Mouse (Mus musculus): Measurements from ENCODE around the gene Gm20388. TPM values are rescaled to one million over a fixed set of nuclear protein-coding genes. Genes with fewer than 3 reads are reported as not detected.

Gene Gm20388
- polyA plus RNA-seq, 1 experiment from 2014 or later = 5.3 TPM

DNA sequence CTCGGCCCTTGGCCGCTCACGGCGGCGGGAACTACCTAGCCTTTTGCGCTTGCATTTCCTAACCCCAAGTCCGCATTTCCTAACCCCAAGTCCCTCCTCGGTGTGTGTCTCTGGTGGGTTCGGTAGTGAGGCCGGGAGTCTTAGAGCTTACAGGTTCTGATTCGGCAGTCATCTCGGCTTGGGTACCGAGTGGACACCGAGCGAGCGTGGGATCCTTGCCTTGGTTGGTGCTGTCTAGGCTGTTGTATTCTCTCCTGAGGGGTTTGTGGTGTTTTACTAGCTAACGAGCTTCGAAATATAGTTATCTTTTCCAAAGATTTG, 4321.6 kb downstream of the Gm20388 start:
- H3K9me3 ChIP-seq (ENCODE audit: control insufficient read depth, low read length) = no peaks in the 10 kb centered on the region
- H3K4me3 ChIP-seq (ENCODE audit: low read depth, low read length) = peak overlapping the region; percentile 93
- no peak overlapping the region for H3K27ac ChIP-seq (ENCODE audit: low read depth, low read length)
- no peaks in the 10 kb centered on the region for H3K36me3 ChIP-seq (ENCODE audit: control insufficient read depth, insufficient read depth, low read length)
- peak overlapping the region; percentile 98 for H3K4me2 ChIP-seq
- peaks cover 2% of the 10 kb centered on the region; the same call in 1 of the 2 replicates for H3K27me3 ChIP-seq (replicated peaks; ENCODE audit: control insufficient read depth, insufficient read depth, low read length)
- peaks cover 12% of the 10 kb centered on the region for H3K4me1 ChIP-seq (replicated peaks; ENCODE audit: control insufficient read depth, insufficient read depth, low read length)
- WGBS = 6% methylated on average over 18 of the region's 18 CpGs
- no peak for ATAC-seq (replicated peaks; ENCODE audit: low FRiP score)
- no peak for DNase-seq (ENCODE audit: low spot score)
- H3K9ac ChIP-seq (ENCODE audit: low read depth, low read length) = peak overlapping the region; percentile 84

- Histone ChIP-seq H3K36me3 (ENCODE audit: control insufficient read depth, insufficient read depth, low read length) (no peaks in the 10 kb centered on the region), H3K9ac (ENCODE audit: low read depth, low read length) (no peak overlapping the region), H3K9me3 (ENCODE audit: control insufficient read depth, low read length) (no peaks in the 10 kb centered on the region), H3K4me3 (ENCODE audit: low read depth, low read length) (no peak overlapping the region), H3K27ac (ENCODE audit: low read depth, low read length) (no peak overlapping the region), H3K4me2 (no peak overlapping the region), H3K4me1 (replicated peaks; ENCODE audit: control insufficient read depth, insufficient read depth, low read length) (peaks cover 12% of the 10 kb centered on the region), H3K27me3 (replicated peaks; ENCODE audit: control insufficient read depth, insufficient read depth, low read length) (no peaks in the 10 kb centered on the region)
- DNase-seq (ENCODE audit: low spot score) = no peak
- no peak for ATAC-seq (replicated peaks; ENCODE audit: low FRiP score)
- 58% methylated on average over 2 of the region's 2 CpGs for WGBS
Measured at GRCm38 (mm10) chr8:124234496-124234895, 4323.9 kb downstream of the Gm20388 start.

- Histone ChIP-seq H3K4me1 (replicated peaks; ENCODE audit: control insufficient read depth, insufficient read depth, low read length) (peaks cover 15% of the 10 kb centered on the region), H3K27me3 (replicated peaks; ENCODE audit: control insufficient read depth, insufficient read depth, low read length) (no peaks in the 10 kb centered on the region), H3K27ac (ENCODE audit: low read depth, low read length) (no peak overlapping the region), H3K36me3 (ENCODE audit: control insufficient read depth, insufficient read depth, low read length) (no peaks in the 10 kb centered on the region), H3K4me3 (ENCODE audit: low read depth, low read length) (no peak overlapping the region), H3K4me2 (no peak overlapping the region), H3K9ac (ENCODE audit: low read depth, low read length) (no peak overlapping the region), H3K9me3 (ENCODE audit: control insufficient read depth, low read length) (no peaks in the 10 kb centered on the region)
- WGBS = 92% methylated on average over 4 of the region's 4 CpGs
- ATAC-seq (replicated peaks; ENCODE audit: low FRiP score) = no peak
- no peak for DNase-seq (ENCODE audit: low spot score)
Measured at GRCm38 (mm10) chr8:124235536-124235935, 4324.9 kb downstream of the Gm20388 start.

- H3K36me3 ChIP-seq (ENCODE audit: control insufficient read depth, insufficient read depth, low read length) = peaks cover 2% of the 10 kb centered on the region; the same call in 1 of the 2 replicates
- no peak overlapping the region for H3K4me3 ChIP-seq (ENCODE audit: low read depth, low read length)
- H3K9ac ChIP-seq (ENCODE audit: low read depth, low read length) = no peak overlapping the region
- no peak overlapping the region for H3K27ac ChIP-seq (ENCODE audit: low read depth, low read length)
- 80% methylated on average over 6 of the region's 6 CpGs for WGBS
- DNase-seq (ENCODE audit: low spot score) (no peak), ATAC-seq (replicated peaks; ENCODE audit: low FRiP score) (no peak)
- H3K9me3 ChIP-seq (ENCODE audit: control insufficient read depth, low read length) = no peaks in the 10 kb centered on the region
- no peak overlapping the region for H3K4me2 ChIP-seq
- H3K27me3 ChIP-seq (replicated peaks; ENCODE audit: control insufficient read depth, insufficient read depth, low read length) = no peaks in the 10 kb centered on the region
- peaks cover 11% of the 10 kb centered on the region for H3K4me1 ChIP-seq (replicated peaks; ENCODE audit: control insufficient read depth, insufficient read depth, low read length)
Measured at GRCm38 (mm10) chr8:124239350-124239749, 4328.7 kb downstream of the Gm20388 start.

DNA sequence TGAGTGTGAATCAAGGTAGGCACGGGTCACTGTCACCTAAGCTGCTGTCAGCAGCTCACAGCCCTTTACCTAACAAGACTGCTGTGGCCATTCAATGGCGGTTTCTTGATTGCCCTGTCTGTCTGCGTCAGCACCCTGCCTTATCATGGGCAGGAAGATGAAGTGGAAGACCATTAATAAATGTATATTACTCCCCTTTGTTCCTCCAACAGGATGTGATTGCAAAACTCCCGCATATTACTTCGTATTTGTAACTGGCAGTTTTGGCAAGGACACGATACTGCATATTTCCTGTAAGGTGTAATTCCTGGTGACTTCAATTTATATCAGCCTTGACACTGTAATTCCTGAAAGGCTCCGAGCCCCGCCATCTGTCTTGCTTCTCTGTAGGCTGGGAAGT, 4330.3 kb downstream of the Gm20388 start:
- 63% methylated on average over 8 of the region's 8 CpGs for WGBS
- no peak overlapping the region for H3K27ac ChIP-seq (ENCODE audit: low read depth, low read length)

DNA sequence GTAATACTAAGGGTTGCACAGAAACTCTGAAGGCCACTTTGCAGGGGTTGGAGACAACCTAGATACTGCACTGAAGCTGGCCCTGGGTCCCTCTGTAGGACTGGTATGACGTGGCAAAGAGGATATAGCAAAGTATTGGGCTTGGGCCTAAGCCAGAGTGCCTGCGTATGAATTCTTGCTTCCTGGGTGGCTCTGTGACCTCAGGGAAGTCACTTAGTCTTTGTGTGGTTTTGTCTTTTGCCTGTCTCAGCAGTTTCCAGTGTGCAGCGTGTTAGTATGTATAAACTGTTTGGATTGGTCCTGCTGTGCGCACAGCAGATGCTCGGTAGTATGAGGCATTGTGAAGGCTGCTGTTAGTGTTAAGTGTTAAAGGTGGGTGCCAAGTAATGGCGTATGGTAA, 4331.6 kb downstream of the Gm20388 start:
- Histone ChIP-seq H3K27ac (ENCODE audit: low read depth, low read length) (no peak overlapping the region), H3K4me1 (replicated peaks; ENCODE audit: control insufficient read depth, insufficient read depth, low read length) (peaks cover 7% of the 10 kb centered on the region; the same call in 1 of the 2 replicates), H3K27me3 (replicated peaks; ENCODE audit: control insufficient read depth, insufficient read depth, low read length) (no peaks in the 10 kb centered on the region), H3K4me3 (ENCODE audit: low read depth, low read length) (no peak overlapping the region), H3K36me3 (ENCODE audit: control insufficient read depth, insufficient read depth, low read length) (peaks cover 2% of the 10 kb centered on the region; the same call in 1 of the 2 replicates), H3K9me3 (ENCODE audit: control insufficient read depth, low read length) (no peaks in the 10 kb centered on the region), H3K4me2 (no peak overlapping the region), H3K9ac (ENCODE audit: low read depth, low read length) (no peak overlapping the region)
- ATAC-seq (replicated peaks; ENCODE audit: low FRiP score) (no peak), DNase-seq (ENCODE audit: low spot score) (no peak)
- WGBS = 81% methylated on average over 6 of the region's 6 CpGs

More for the DNA sequence above, 4330.3 kb downstream of the Gm20388 start:
- H3K4me3 ChIP-seq (ENCODE audit: low read depth, low read length) = no peak overlapping the region
- ATAC-seq (replicated peaks; ENCODE audit: low FRiP score) (no peak), DNase-seq (ENCODE audit: low spot score) (no peak)
- peaks cover 7% of the 10 kb centered on the region; the same call in 1 of the 2 replicates for H3K4me1 ChIP-seq (replicated peaks; ENCODE audit: control insufficient read depth, insufficient read depth, low read length)
- no peaks in the 10 kb centered on the region for H3K27me3 ChIP-seq (replicated peaks; ENCODE audit: control insufficient read depth, insufficient read depth, low read length)
- peaks cover 2% of the 10 kb centered on the region; the same call in 1 of the 2 replicates for H3K36me3 ChIP-seq (ENCODE audit: control insufficient read depth, insufficient read depth, low read length)
- no peak overlapping the region for H3K9ac ChIP-seq (ENCODE audit: low read depth, low read length)
- H3K4me2 ChIP-seq = no peak overlapping the region
- no peaks in the 10 kb centered on the region for H3K9me3 ChIP-seq (ENCODE audit: control insufficient read depth, low read length)

GRCm38 (mm10) chr8:124242913-124243312, 4332.3 kb downstream of the Gm20388 start:
- peaks cover 7% of the 10 kb centered on the region; the same call in 1 of the 2 replicates for H3K4me1 ChIP-seq (replicated peaks; ENCODE audit: control insufficient read depth, insufficient read depth, low read length)

DNA sequence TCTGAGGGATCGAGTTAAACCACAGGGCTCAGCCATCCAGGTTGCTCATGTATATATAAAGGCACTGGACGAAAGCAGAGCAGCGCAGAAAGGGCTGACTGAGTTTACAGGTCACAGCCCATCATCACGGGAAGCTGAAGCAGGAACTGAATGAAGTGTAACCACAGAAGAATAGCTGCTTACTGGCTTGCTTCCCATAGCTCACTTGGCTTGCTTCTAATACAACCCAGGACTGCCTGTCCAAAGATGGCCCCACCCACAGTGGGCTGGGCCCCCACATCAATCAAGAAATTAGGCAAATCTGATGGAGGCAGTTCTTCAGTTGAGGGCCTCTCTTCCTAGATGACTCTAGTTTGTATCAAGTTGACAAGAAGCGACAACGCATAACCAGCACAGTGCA, 4336.9 kb downstream of the Gm20388 start:
- WGBS = 84% methylated on average over 6 of the region's 6 CpGs
- peaks cover 2% of the 10 kb centered on the region; the same call in 1 of the 2 replicates for H3K36me3 ChIP-seq (ENCODE audit: control insufficient read depth, insufficient read depth, low read length)
- peaks cover 29% of the 10 kb centered on the region for H3K4me1 ChIP-seq (replicated peaks; ENCODE audit: control insufficient read depth, insufficient read depth, low read length)
- DNase-seq (ENCODE audit: low spot score) (no peak), ATAC-seq (replicated peaks; ENCODE audit: low FRiP score) (no peak)
- H3K9ac ChIP-seq (ENCODE audit: low read depth, low read length) = no peak overlapping the region
- no peaks in the 10 kb centered on the region for H3K27me3 ChIP-seq (replicated peaks; ENCODE audit: control insufficient read depth, insufficient read depth, low read length)
- H3K4me3 ChIP-seq (ENCODE audit: low read depth, low read length) = no peak overlapping the region
- H3K4me2 ChIP-seq = no peak overlapping the region
- no peak overlapping the region for H3K27ac ChIP-seq (ENCODE audit: low read depth, low read length)
- no peaks in the 10 kb centered on the region for H3K9me3 ChIP-seq (ENCODE audit: control insufficient read depth, low read length)

More at GRCm38 (mm10) chr8:124242913-124243312, 4332.3 kb downstream of the Gm20388 start:
- no peak for DNase-seq (ENCODE audit: low spot score)
- no peak for ATAC-seq (replicated peaks; ENCODE audit: low FRiP score)
- H3K9ac ChIP-seq (ENCODE audit: low read depth, low read length) = no peak overlapping the region
- no peaks in the 10 kb centered on the region for H3K27me3 ChIP-seq (replicated peaks; ENCODE audit: control insufficient read depth, insufficient read depth, low read length)
- H3K36me3 ChIP-seq (ENCODE audit: control insufficient read depth, insufficient read depth, low read length) = peaks cover 2% of the 10 kb centered on the region; the same call in 1 of the 2 replicates
- no peaks in the 10 kb centered on the region for H3K9me3 ChIP-seq (ENCODE audit: control insufficient read depth, low read length)
- H3K4me3 ChIP-seq (ENCODE audit: low read depth, low read length) = no peak overlapping the region
- H3K4me2 ChIP-seq = no peak overlapping the region
- no peak overlapping the region for H3K27ac ChIP-seq (ENCODE audit: low read depth, low read length)
- WGBS = 94% methylated on average over 5 of the region's 5 CpGs

DNA sequence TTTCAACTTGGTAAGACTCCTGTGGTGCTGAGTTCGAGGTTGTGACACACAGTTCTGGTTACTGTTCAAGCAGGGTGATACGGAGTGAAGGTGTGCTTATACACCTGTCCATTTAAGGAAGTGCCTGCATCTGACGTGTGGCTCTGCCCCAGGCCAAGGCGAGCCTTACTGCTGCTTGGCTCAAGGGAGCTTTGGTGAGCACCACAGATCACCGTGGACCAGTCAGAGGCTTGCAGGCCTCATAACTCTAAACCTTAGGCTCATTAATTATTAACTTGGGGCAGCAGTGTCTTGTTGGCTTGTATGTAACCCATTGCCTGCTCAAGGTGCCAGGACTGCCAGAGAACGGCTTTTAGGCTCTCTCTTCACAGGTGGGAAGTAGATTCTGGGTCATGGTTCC, 4338.0 kb downstream of the Gm20388 start:
- no peak overlapping the region for H3K27ac ChIP-seq (ENCODE audit: low read depth, low read length)
- H3K4me3 ChIP-seq (ENCODE audit: low read depth, low read length) = no peak overlapping the region
- no peaks in the 10 kb centered on the region for H3K9me3 ChIP-seq (ENCODE audit: control insufficient read depth, low read length)
- ATAC-seq (replicated peaks; ENCODE audit: low FRiP score) (no peak), DNase-seq (ENCODE audit: low spot score) (no peak)
- WGBS = 76% methylated on average over 6 of the region's 6 CpGs
- no peaks in the 10 kb centered on the region for H3K27me3 ChIP-seq (replicated peaks; ENCODE audit: control insufficient read depth, insufficient read depth, low read length)
- H3K9ac ChIP-seq (ENCODE audit: low read depth, low read length) = no peak overlapping the region
- peaks cover 35% of the 10 kb centered on the region for H3K4me1 ChIP-seq (replicated peaks; ENCODE audit: control insufficient read depth, insufficient read depth, low read length)
- H3K36me3 ChIP-seq (ENCODE audit: control insufficient read depth, insufficient read depth, low read length) = peaks cover 2% of the 10 kb centered on the region; the same call in 1 of the 2 replicates
- H3K4me2 ChIP-seq = no peak overlapping the region
